Mouse (Mus musculus) ES-E14 (cell line): ENCODE results near the gene Tent4a. TPM values are rescaled to one million over a fixed set of nuclear protein-coding genes. Genes with fewer than 3 reads are reported as not detected.

ENCODE experiments used
- DNase-seq: peaks from one replicate; pipeline ENCODE4 v3.0.0-alpha.2; 2013; ENCODE audit warnings: low read depth, low spot score
- H3K27ac ChIP-seq: 2 replicates; pipeline ENCODE4 v1.5.1; 2012; ENCODE audit warnings: low read depth, mild to moderate bottlenecking, low read length, moderate library complexity, mixed read lengths; ENCODE audit not compliant: poor library complexity, insufficient read depth, severe bottlenecking
- H3K36me3 ChIP-seq: 2 replicates; pipeline ENCODE4 v1.6.1; 2012; ENCODE audit warnings: mild to moderate bottlenecking, low read length, moderate library complexity, mixed read lengths; ENCODE audit not compliant: control insufficient read depth, poor library complexity, insufficient read depth, severe bottlenecking
- H3K4me1 ChIP-seq, 2 experiments: fragments of 150-350 bp in 1 of 2; sonication (generic) in 1 of 2; 2 replicates each; pipeline ENCODE4 v1.6.1; 2012; ENCODE audit warnings: low read length in 2 of 2, mild to moderate bottlenecking in 1 of 2, mixed read lengths in 1 of 2; ENCODE audit not compliant: control insufficient read depth in 2 of 2, insufficient read depth in 2 of 2, poor library complexity in 1 of 2
- H3K4me3 ChIP-seq, 2 experiments: fragments of 150-350 bp in 1 of 2; sonication (generic) in 1 of 2; 2 replicates each; pipeline ENCODE4 v1.5.1; 2012; ENCODE audit warnings: low read length in 2 of 2, low read depth in 1 of 2, mild to moderate bottlenecking in 1 of 2, mixed read lengths in 1 of 2; ENCODE audit not compliant: insufficient read depth in 1 of 2, poor library complexity in 1 of 2, severe bottlenecking in 1 of 2
- H3K9ac ChIP-seq: 2 replicates; pipeline ENCODE4 v1.6.1; 2012; ENCODE audit warnings: low read depth, mild to moderate bottlenecking, low read length, mixed read lengths; ENCODE audit not compliant: poor library complexity, insufficient read depth, severe bottlenecking
- H3K9me3 ChIP-seq: fragments of 150-350 bp; sonication (generic); 2 replicates; pipeline ENCODE4 v1.6.1; 2012; ENCODE audit warnings: low read depth, mild to moderate bottlenecking, low read length; ENCODE audit not compliant: control insufficient read depth, insufficient read depth
- CHD2 ChIP-seq: IDR thresholded peaks from 2 replicates; pipeline ENCODE4 v1.6.1; 2014; ENCODE audit warnings: mild to moderate bottlenecking, low read depth, low read length, inconsistent platforms
- HCFC1 ChIP-seq: IDR thresholded peaks from 2 replicates; pipeline ENCODE4 v1.6.1; 2012; ENCODE audit warnings: low read length, inconsistent platforms, borderline replicate concordance; ENCODE audit not compliant: insufficient read depth
- MAFK ChIP-seq: IDR thresholded peaks from 2 replicates; pipeline ENCODE4 v1.6.1; 2014; ENCODE audit warnings: mild to moderate bottlenecking, low read depth, low read length, inconsistent platforms; ENCODE audit not compliant: insufficient read depth
- ZC3H11A ChIP-seq: IDR thresholded peaks from 2 replicates; pipeline ENCODE4 v1.6.1; 2012; ENCODE audit warnings: low read depth, mild to moderate bottlenecking, inconsistent platforms, low read length, borderline replicate concordance
- ZNF384 ChIP-seq: IDR thresholded peaks from 2 replicates; pipeline ENCODE4 v1.6.1; 2012; ENCODE audit warnings: low read depth, low read length, inconsistent platforms
- in situ Hi-C, 2 experiments: fragments of 600-800 bp; cut with MboI; formaldehyde crosslinking; loops; one replicate each; pipeline ENCODE4 v1.15.1; 2025; ENCODE audit warnings: low sequenced_read_pairs in 2 of 2, inconsistent platforms in 1 of 2; ENCODE audit not compliant: unreplicated experiment in 2 of 2
- total RNA-seq: library from RNA; depleted of rRNA; stranded (reverse); fragments of 300-350 nt; gene quantifications from 2 replicates; pipeline ENCODE4 v1.2.3, GENCODE M21; 2012

The Tent4a gene
- total RNA-seq, 1 experiment: 20.0 TPM

GRCm38 (mm10) chr13:69488565-69489255 is 45.7 kb downstream of the Tent4a start:
- H3K4me3 ChIP-seq: no peak overlapping the region
- no peaks in the 10 kb centered on the region for H3K4me1 ChIP-seq
- H3K36me3 ChIP-seq: no peaks in the 10 kb centered on the region
- no peak overlapping the region for H3K27ac ChIP-seq
- in situ Hi-C loops: no loop called here
- no peaks in the 10 kb centered on the region for H3K9me3 ChIP-seq
- TF ChIP-seq ZC3H11A (no peak), ZNF384 (no peak), MAFK (no peak), HCFC1 (no peak), CHD2 (no peak)
- no peak for DNase-seq
- H3K9ac ChIP-seq: no peak overlapping the region

GRCm38 (mm10) chr13:69487611-69488275 is 46.7 kb downstream of the Tent4a start:
- Histone ChIP-seq H3K36me3 (no peaks in the 10 kb centered on the region), H3K9me3 (no peaks in the 10 kb centered on the region), H3K9ac (no peak overlapping the region), H3K4me3 (peak overlapping the region; percentile 26 to 35; a peak in 2 of 4 replicates), H3K4me1 (no peaks in the 10 kb centered on the region), H3K27ac (no peak overlapping the region)
- DNase-seq: no peak
- in situ Hi-C loops: no loop called here
- TF ChIP-seq ZNF384 (no peak), HCFC1 (no peak), CHD2 (no peak), MAFK (no peak), ZC3H11A (no peak)

DNA sequence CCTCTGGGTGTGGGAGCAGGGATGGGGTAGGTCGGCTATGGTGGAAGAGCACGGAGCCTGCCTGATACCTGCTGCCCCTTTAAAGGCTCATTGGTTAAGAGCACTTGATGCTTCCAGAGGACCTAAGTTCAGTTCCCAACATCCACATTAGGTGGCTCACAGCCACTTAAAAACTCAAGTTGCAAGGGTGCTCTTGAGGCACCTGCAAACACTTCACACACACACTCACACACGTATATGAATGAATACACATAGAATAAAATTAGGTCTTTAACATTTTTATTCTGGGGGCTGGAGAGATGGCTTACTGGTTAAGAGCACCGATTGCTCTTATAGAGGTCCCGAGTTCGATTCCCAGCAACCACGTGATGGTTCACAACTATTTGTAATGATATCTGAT is 47.3 kb downstream of the Tent4a start:
- no peak for TF ChIP-seq ZC3H11A
- TF ChIP-seq ZNF384: no peak
- Histone ChIP-seq H3K9ac (no peak overlapping the region), H3K36me3 (no peaks in the 10 kb centered on the region), H3K4me1 (no peaks in the 10 kb centered on the region), H3K27ac (no peak overlapping the region), H3K4me3 (no peak overlapping the region), H3K9me3 (no peaks in the 10 kb centered on the region)
- DNase-seq: no peak
- in situ Hi-C loops: no loop called here

DNA sequence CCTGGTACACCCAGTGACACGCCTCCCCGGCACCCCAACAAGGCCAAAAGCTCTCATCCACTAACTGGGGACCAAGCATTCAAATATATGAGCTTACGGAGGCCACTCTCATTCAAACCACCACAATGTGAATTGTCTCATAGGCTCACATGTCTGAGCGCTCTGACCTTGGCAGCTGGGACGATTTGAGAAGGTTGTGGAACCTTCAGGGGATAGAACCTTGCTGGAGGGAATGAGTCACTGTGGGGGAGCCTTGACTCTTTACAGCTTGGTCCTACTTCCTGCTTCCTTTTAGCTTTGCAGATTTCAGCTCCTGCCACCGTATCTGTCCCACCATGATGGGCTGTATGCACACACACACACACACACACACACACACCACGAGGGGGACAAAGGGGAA is 48.6 kb downstream of the Tent4a start:
- no peak overlapping the region for H3K4me3 ChIP-seq
- TF ChIP-seq CHD2 (no peak), ZC3H11A (no peak), MAFK (no peak), HCFC1 (no peak), ZNF384 (no peak)
- no peaks in the 10 kb centered on the region for H3K9me3 ChIP-seq
- in situ Hi-C loops: no loop called here
- H3K9ac ChIP-seq: no peak overlapping the region
- no peaks in the 10 kb centered on the region for H3K36me3 ChIP-seq
- no peaks in the 10 kb centered on the region for H3K4me1 ChIP-seq
- H3K27ac ChIP-seq: no peak overlapping the region
- DNase-seq: no peak
